Mouse (Mus musculus): ENCODE measurements around the gene Rxra. TPM values are rescaled to one million over a fixed set of nuclear protein-coding genes. Genes with fewer than 3 reads are reported as not detected.

The Rxra gene
- polyA plus RNA-seq, 1 experiment from 2014 or later, result 4.2 TPM

DNA sequence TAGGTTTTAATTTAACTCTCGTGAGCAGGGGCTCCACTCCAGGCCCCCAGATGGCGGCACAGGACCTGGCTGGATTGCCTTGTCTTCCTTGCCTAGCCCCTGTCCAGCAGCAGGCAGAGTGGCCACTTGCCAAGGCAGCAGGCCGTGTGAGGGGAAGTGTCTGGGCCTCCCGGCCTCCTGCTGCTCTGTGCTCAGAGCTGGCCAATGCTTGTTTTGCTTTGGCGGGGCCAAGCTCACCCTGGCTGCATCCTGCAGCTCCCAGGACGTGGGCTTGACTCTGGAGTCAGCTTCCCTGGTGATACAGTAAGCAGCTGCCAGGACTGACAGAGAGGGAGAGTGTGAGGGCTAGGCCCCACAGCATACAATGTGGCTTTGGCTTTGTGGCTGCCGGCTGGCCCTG, 23.3 kb downstream of the Rxra start:
- 12% methylated on average over 7 of the region's 7 CpGs for WGBS (ENCODE audit: insufficient replicate concordance)
- peak overlapping the region; percentile 76 for H3K27ac ChIP-seq (ENCODE audit: low read depth, low read length)
- peaks cover 66% of the 10 kb centered on the region for H3K4me1 ChIP-seq (ENCODE audit: control insufficient read depth, insufficient read depth, low read length)
- H3K4me3 ChIP-seq (ENCODE audit: low read depth, low read length), result no peak overlapping the region
- ATAC-seq (replicated peaks; ENCODE audit: insufficient number of reproducible peaks, low FRiP score, low TSS enrichment), result peak; percentile 62; the same call in 1 of the 2 replicates
- peak overlapping the region; percentile 16; the same call in 1 of the 2 replicates for H3K4me2 ChIP-seq
- peaks cover 17% of the 10 kb centered on the region for H3K27me3 ChIP-seq (ENCODE audit: control insufficient read depth, insufficient read depth, low read length)
- no peaks in the 10 kb centered on the region for H3K36me3 ChIP-seq (ENCODE audit: control insufficient read depth, insufficient read depth, low read length)
- peak overlapping the region; percentile 46; the same call in 1 of the 2 replicates for H3K9ac ChIP-seq (ENCODE audit: low read depth, low read length)
- no peaks in the 10 kb centered on the region for H3K9me3 ChIP-seq (replicated peaks; ENCODE audit: control insufficient read depth, low read length)

DNA sequence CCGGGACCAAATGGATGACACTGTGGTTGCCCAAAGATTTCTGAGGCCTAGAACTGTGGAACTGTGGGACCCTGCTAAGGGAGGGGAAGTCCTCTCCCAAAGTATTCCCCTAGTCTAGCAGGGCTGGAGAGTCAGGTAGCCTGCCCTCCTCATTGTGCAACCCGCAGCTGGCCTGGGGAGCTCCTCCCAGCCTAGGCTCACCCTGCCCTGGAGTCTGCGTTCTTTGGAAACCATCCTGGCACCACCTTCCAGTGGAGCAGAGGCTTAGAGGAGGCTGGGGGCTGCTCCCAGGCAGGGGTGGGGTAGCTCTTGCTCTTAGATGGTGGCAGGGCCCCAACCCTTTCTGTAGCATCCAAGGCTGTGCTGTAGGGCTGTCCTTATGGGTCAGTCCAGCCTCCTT, 26.0 kb downstream of the Rxra start:
- no peaks in the 10 kb centered on the region for H3K9me3 ChIP-seq (replicated peaks; ENCODE audit: control insufficient read depth, low read length)
- peaks cover 70% of the 10 kb centered on the region for H3K4me1 ChIP-seq (ENCODE audit: control insufficient read depth, insufficient read depth, low read length)
- H3K36me3 ChIP-seq (ENCODE audit: control insufficient read depth, insufficient read depth, low read length), result no peaks in the 10 kb centered on the region
- WGBS (ENCODE audit: insufficient replicate concordance), result 70% methylated on average over 3 of the region's 3 CpGs
- H3K27me3 ChIP-seq (ENCODE audit: control insufficient read depth, insufficient read depth, low read length), result peaks cover 13% of the 10 kb centered on the region
- H3K9ac ChIP-seq (ENCODE audit: low read depth, low read length), result peak overlapping the region; percentile 24; the same call in 1 of the 2 replicates
- no peak for ATAC-seq (replicated peaks; ENCODE audit: insufficient number of reproducible peaks, low FRiP score, low TSS enrichment)
- no peak overlapping the region for H3K4me3 ChIP-seq (ENCODE audit: low read depth, low read length)
- H3K27ac ChIP-seq (ENCODE audit: low read depth, low read length), result no peak overlapping the region
- H3K4me2 ChIP-seq, result no peak overlapping the region

DNA sequence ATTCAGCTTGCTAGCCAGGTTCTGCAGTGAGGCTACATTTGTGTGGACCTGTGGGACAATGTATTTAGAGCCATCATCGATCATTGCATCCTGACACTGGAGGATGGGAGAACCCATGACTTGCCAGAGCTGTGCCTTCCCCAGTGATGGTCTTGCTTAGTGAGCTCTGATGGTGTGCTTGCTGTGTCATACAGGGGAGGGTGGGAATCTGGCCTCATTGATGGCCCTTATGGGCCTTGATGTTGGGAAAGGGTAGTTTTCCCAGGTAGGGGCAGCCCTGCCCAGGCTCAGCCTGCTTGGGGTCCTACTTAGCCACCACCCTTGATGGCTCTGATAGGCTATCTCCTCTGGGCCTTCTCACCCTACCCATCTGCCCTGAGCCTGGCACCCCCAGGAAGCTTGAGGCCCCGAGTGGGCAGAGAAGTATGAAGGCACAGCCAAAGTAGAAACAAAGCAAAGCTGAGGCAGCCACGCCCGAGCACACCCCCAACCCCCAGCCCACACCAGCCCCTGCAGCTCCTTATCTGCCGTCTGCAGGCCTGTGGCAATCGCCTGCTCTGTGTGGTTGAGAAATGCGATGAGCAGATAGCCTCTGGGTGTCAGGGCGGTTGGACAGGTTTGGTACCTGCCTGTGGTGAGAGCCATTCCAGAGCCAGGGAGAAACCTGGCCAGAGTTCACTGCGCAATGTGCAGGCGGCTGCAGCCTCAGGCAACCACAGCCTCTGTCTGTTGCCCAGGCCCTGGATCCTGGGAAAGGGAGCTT, 26.8 kb downstream of the Rxra start:
- peak overlapping the region; percentile 22; the same call in 1 of the 2 replicates for H3K27ac ChIP-seq (ENCODE audit: low read depth, low read length)
- H3K9ac ChIP-seq (ENCODE audit: low read depth, low read length), result 0 out of 2 replicates have a peak overlapping the region, but pooled peaks have one; percentile 28
- H3K4me2 ChIP-seq, result peak overlapping the region; percentile 22; the same call in 1 of the 2 replicates
- 36% methylated on average over 10 of the region's 10 CpGs for WGBS (ENCODE audit: insufficient replicate concordance)
- ATAC-seq (replicated peaks; ENCODE audit: insufficient number of reproducible peaks, low FRiP score, low TSS enrichment), result peak; percentile 53
- H3K27me3 ChIP-seq (ENCODE audit: control insufficient read depth, insufficient read depth, low read length), result peaks cover 11% of the 10 kb centered on the region
- no peak overlapping the region for H3K4me3 ChIP-seq (ENCODE audit: low read depth, low read length)
- peaks cover 66% of the 10 kb centered on the region for H3K4me1 ChIP-seq (ENCODE audit: control insufficient read depth, insufficient read depth, low read length)
- no peaks in the 10 kb centered on the region for H3K36me3 ChIP-seq (ENCODE audit: control insufficient read depth, insufficient read depth, low read length)
- no peaks in the 10 kb centered on the region for H3K9me3 ChIP-seq (replicated peaks; ENCODE audit: control insufficient read depth, low read length)

DNA sequence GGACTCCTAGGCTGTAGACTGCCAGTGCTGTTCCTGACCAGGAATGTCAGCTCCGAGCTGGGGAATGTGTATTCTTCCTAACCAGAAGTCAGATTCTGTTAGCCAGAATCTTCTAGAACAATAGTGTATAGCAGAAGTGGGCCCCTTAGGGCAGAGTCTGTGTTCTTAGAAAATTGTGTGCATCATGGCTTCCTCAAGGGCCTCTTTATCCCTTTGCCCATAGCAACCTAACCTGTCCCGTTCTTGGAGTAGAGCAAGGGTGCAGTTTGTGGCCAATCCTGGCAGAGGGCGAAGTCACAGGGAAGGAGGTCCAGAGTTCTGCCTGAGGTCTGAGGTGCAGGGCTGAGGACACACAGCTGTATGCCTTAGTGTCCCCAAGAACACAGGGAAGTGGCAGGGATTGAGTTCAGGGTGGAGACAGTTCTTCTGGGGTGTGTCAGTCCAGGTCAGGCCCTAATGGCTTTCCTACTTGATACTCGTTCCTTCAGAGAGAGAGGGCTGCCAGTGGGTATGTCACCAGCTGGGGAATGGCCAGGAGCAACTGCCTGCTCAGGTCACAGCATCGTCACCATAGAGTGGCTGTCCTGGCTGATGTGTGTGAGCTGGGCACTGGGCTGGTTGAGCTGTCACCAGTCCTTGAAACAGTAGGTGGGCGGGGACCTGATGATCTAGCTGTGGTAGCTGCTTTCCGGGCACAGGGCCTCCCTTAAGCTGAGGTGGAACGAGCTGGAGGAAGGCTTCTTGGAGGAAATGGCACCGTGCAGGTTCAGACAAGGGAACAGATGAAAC, 27.8 kb downstream of the Rxra start:
- H3K27me3 ChIP-seq (ENCODE audit: control insufficient read depth, insufficient read depth, low read length), result peaks cover 8% of the 10 kb centered on the region; the same call in 1 of the 2 replicates
- no peak overlapping the region; the same call in 1 of the 2 replicates for H3K9ac ChIP-seq (ENCODE audit: low read depth, low read length)
- no peak for ATAC-seq (replicated peaks; ENCODE audit: insufficient number of reproducible peaks, low FRiP score, low TSS enrichment)
- H3K4me1 ChIP-seq (ENCODE audit: control insufficient read depth, insufficient read depth, low read length), result peaks cover 59% of the 10 kb centered on the region
- no peak overlapping the region; the same call in 1 of the 2 replicates for H3K4me2 ChIP-seq
- WGBS (ENCODE audit: insufficient replicate concordance), result 56% methylated on average over 9 of the region's 9 CpGs
- H3K36me3 ChIP-seq (ENCODE audit: control insufficient read depth, insufficient read depth, low read length), result no peaks in the 10 kb centered on the region
- H3K4me3 ChIP-seq (ENCODE audit: low read depth, low read length), result no peak overlapping the region
- H3K27ac ChIP-seq (ENCODE audit: low read depth, low read length), result peak overlapping the region; percentile 15; the same call in 1 of the 2 replicates
- no peaks in the 10 kb centered on the region for H3K9me3 ChIP-seq (replicated peaks; ENCODE audit: control insufficient read depth, low read length)

DNA sequence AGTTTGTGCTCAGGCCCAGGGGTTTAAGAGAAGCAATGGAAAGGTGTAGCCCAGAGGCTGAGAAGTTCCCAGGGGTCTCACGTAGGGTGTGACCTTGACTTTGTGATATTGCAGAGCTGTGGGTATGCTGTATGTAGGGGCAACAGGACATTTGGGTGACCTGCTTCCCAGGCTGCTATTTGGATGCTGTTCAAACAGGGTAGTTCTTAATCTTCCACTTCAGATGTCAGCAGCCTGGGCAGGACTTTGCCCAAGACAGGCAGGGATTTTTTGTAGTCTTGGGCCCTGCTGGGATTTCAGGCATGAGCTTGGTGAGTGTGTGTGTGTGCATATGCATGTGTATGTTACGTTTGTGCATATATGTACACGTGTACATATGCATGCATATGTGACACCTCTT, 28.4 kb downstream of the Rxra start:
- Histone ChIP-seq H3K4me2 (no peak overlapping the region), H3K27ac (ENCODE audit: low read depth, low read length) (0 out of 2 replicates have a peak overlapping the region, but pooled peaks have one; percentile 15), H3K9ac (ENCODE audit: low read depth, low read length) (no peak overlapping the region), H3K4me3 (ENCODE audit: low read depth, low read length) (no peak overlapping the region), H3K4me1 (ENCODE audit: control insufficient read depth, insufficient read depth, low read length) (peaks cover 53% of the 10 kb centered on the region), H3K9me3 (replicated peaks; ENCODE audit: control insufficient read depth, low read length) (no peaks in the 10 kb centered on the region), H3K27me3 (ENCODE audit: control insufficient read depth, insufficient read depth, low read length) (peaks cover 8% of the 10 kb centered on the region; the same call in 1 of the 2 replicates), H3K36me3 (ENCODE audit: control insufficient read depth, insufficient read depth, low read length) (no peaks in the 10 kb centered on the region)
- WGBS (ENCODE audit: insufficient replicate concordance), result 80% methylated on average over 3 of the region's 3 CpGs
- ATAC-seq (replicated peaks; ENCODE audit: insufficient number of reproducible peaks, low FRiP score, low TSS enrichment), result no peak

DNA sequence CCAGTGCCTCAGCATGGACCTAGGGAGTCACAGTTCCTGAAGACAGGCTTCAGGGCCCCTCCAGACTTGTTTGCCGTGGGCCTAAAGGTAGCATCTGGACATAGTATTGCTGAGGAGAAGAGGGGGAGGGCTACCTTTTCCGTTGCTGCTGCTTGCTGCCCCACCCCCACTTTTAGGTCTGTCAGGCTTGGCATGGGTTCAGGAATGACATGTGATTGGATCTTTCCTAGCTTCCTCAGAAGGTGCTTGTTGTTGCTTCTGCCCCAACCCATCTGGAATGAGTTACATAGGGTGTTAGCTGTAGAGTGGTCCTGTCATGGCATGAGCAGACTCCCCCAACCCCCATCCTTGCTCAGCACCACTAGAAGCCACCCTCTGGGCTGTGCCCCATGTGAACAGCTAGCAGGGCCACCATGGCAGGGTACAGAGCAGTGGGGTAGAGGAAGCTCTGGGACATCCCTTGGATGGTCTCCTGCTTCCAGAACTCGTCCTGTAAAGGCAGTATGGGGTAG, 34.7 kb downstream of the Rxra start:
- no peak; the same call in 1 of the 2 replicates for ATAC-seq (replicated peaks; ENCODE audit: insufficient number of reproducible peaks, low FRiP score, low TSS enrichment)
- WGBS (ENCODE audit: insufficient replicate concordance), result 34% methylated on average over 3 of the region's 3 CpGs
- Histone ChIP-seq H3K36me3 (ENCODE audit: control insufficient read depth, insufficient read depth, low read length) (no peaks in the 10 kb centered on the region), H3K4me3 (ENCODE audit: low read depth, low read length) (no peak overlapping the region), H3K27me3 (ENCODE audit: control insufficient read depth, insufficient read depth, low read length) (no peaks in the 10 kb centered on the region), H3K4me1 (ENCODE audit: control insufficient read depth, insufficient read depth, low read length) (peaks cover 60% of the 10 kb centered on the region), H3K9ac (ENCODE audit: low read depth, low read length) (no peak overlapping the region), H3K9me3 (replicated peaks; ENCODE audit: control insufficient read depth, low read length) (no peaks in the 10 kb centered on the region), H3K4me2 (no peak overlapping the region), H3K27ac (ENCODE audit: low read depth, low read length) (no peak overlapping the region)

DNA sequence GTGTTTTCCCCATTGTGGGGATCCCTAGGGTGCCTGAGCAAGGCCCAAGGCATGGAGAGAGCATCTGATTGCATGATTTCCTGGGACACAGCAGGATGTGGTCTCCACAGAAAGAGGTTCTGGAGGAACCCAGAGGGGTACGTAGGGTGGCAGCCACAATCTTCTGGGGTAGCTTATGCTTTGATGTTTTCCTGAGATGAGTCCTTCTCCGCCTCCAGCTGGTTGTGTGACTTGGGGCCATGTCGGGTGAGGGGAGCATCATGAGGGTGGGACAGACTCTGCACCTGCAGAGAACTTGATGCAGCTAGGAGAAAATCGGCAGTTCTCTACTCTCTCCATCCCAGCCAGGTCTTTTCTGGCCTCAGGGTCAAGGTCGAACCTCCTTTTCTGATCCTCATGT, 36.4 kb downstream of the Rxra start:
- Histone ChIP-seq H3K27ac (ENCODE audit: low read depth, low read length) (no peak overlapping the region), H3K9ac (ENCODE audit: low read depth, low read length) (no peak overlapping the region), H3K9me3 (replicated peaks; ENCODE audit: control insufficient read depth, low read length) (no peaks in the 10 kb centered on the region), H3K4me1 (ENCODE audit: control insufficient read depth, insufficient read depth, low read length) (peaks cover 75% of the 10 kb centered on the region), H3K4me3 (ENCODE audit: low read depth, low read length) (no peak overlapping the region), H3K4me2 (peak overlapping the region; percentile 12), H3K36me3 (ENCODE audit: control insufficient read depth, insufficient read depth, low read length) (no peaks in the 10 kb centered on the region), H3K27me3 (ENCODE audit: control insufficient read depth, insufficient read depth, low read length) (no peaks in the 10 kb centered on the region)
- no peak for ATAC-seq (replicated peaks; ENCODE audit: insufficient number of reproducible peaks, low FRiP score, low TSS enrichment)
- 71% methylated on average over 5 of the region's 5 CpGs for WGBS (ENCODE audit: insufficient replicate concordance)

DNA sequence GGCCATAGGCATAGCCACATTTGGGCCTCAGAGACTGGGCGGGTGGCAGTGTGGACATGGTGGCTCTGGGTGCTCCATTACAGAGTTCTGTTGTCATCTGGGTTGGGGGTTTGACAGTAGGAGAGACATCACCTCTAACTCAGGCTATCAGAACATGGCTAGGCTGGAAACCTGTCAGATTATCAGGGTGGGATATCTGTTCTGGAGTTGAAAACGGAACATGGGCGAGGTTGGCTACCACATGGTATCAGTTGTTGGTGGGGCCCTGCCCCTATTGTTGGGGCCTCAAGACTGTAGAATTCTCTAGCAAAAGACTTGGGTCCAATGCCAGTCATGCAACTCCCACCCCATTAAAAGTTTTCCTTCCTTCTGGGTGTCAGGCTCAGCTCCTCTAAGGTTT, 37.1 kb downstream of the Rxra start:
- Histone ChIP-seq H3K27me3 (ENCODE audit: control insufficient read depth, insufficient read depth, low read length) (no peaks in the 10 kb centered on the region), H3K9ac (ENCODE audit: low read depth, low read length) (no peak overlapping the region), H3K9me3 (replicated peaks; ENCODE audit: control insufficient read depth, low read length) (no peaks in the 10 kb centered on the region), H3K4me3 (ENCODE audit: low read depth, low read length) (no peak overlapping the region), H3K27ac (ENCODE audit: low read depth, low read length) (no peak overlapping the region), H3K36me3 (ENCODE audit: control insufficient read depth, insufficient read depth, low read length) (no peaks in the 10 kb centered on the region), H3K4me2 (peak overlapping the region; percentile 12; the same call in 1 of the 2 replicates), H3K4me1 (ENCODE audit: control insufficient read depth, insufficient read depth, low read length) (peaks cover 83% of the 10 kb centered on the region)
- 70% methylated on average over 3 of the region's 3 CpGs for WGBS (ENCODE audit: insufficient replicate concordance)
- ATAC-seq (replicated peaks; ENCODE audit: insufficient number of reproducible peaks, low FRiP score, low TSS enrichment), result no peak
